Mouse (Mus musculus): ENCODE data around the gene Zfp595.
"Not testable (repeated sequence)": the region's sequence is repeated elsewhere in the genome, so short reads cannot be mapped to it uniquely, and the experiment has no call there.

The Zfp595 gene

DNA sequence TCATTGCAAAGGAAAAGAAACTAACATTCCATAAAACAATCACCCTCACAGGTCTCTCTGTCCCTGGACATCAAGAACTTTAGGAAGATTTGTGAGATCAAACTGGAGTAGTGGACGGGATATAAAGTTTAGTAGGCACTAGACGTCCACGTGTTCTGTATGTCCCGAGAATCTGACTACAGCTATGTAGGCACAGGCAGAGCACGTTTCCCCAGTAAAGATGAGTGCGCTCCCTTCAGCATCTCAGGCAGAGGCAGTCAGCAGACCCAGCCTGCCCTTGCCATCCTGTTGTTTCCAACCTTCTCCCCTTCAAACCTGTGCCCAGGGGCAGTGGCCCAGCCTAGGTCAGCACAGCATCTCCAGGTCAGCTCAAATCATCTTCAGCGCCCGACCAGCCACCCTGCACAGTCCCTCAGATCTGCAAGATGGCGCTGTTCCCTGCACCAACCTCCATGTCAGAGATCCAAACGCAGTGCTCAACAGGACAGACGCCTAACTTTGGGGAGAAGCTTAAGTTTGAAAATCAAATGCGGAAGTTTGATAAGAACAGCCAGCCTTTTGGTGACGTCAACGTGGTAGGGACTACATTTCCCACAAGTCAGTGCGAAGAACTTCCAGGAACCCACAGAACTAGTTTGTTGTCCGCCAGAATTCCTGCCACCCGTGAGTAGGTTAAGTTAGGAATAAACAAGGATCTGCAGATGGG, at the start of gene Zfp595:
Gene Zfp595 (minus strand): TSS at position 552 of the 706 bp plus-strand sequence.
- peak; percentile 76 for DNase-seq (ENCODE audit: low spot score)

GRCm38 (mm10) chr13:67376255-67376654, 43.9 kb upstream of the Zfp595 start:
- not testable (repeated sequence) for DNase-seq (ENCODE audit: low spot score)

GRCm38 (mm10) chr13:67375050-67375911, 42.9 kb upstream of the Zfp595 start, which contains the start of the genes Gm28041 and Zfp456:
Gene Gm28041 (minus strand): TSS chr13:67375733.
Gene Zfp456 (minus strand): TSS chr13:67375810.
- DNase-seq (ENCODE audit: low spot score): peak; percentile 70

GRCm38 (mm10) chr13:67360131-67360744, 27.9 kb upstream of the Zfp595 start, which contains the start of the genes Gm28044 and Zfp953:
Gene Gm28044 (minus strand): TSS chr13:67360536.
Gene Zfp953 (minus strand): TSS chr13:67360605.
- peak; percentile 88 for DNase-seq (ENCODE audit: low spot score)

- no peak for DNase-seq (ENCODE audit: low spot score)
Measured at GRCm38 (mm10) chr13:67351854-67352253, 19.5 kb upstream of the Zfp595 start.

- no peak for DNase-seq (ENCODE audit: low spot score)
Measured at GRCm38 (mm10) chr13:67343422-67343821, 11.1 kb upstream of the Zfp595 start.

GRCm38 (mm10) chr13:67332877-67333276, 507 bp upstream of the Zfp595 start:
- no peak for DNase-seq (ENCODE audit: low spot score)

DNA sequence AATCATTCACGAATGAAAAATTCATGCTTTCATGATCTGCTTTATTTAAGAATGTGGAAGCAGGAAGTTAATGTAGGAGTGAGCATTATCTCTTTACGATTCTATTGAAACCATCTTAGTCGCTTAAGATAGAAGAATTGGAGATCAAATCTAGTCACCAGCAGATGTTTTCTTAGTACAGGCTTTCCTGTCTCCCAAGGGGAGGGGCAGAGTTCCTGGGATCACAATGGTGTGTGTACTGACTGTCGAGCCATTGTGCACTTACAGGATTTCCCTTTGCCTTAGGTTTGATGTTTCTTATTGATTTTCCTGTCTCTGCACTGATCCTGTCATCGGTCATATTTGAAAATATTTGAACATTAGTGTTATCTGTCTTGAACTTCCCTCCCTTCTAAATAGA, 25.7 kb downstream of the Zfp595 start:
- no peak for DNase-seq (ENCODE audit: low spot score)

GRCm38 (mm10) chr13:67305822-67306672, 26.3 kb downstream of the Zfp595 start, which contains the start of gene Zfp457:
Gene Zfp457 (minus strand): TSS chr13:67306485.
- peak; percentile 85 for DNase-seq (ENCODE audit: low spot score)

GRCm38 (mm10) chr13:67278314-67278713, 54.1 kb downstream of the Zfp595 start, which contains the start of gene Zfp458:
Gene Zfp458 (minus strand): TSS chr13:67278466.
- no peak for DNase-seq (ENCODE audit: low spot score)

DNA sequence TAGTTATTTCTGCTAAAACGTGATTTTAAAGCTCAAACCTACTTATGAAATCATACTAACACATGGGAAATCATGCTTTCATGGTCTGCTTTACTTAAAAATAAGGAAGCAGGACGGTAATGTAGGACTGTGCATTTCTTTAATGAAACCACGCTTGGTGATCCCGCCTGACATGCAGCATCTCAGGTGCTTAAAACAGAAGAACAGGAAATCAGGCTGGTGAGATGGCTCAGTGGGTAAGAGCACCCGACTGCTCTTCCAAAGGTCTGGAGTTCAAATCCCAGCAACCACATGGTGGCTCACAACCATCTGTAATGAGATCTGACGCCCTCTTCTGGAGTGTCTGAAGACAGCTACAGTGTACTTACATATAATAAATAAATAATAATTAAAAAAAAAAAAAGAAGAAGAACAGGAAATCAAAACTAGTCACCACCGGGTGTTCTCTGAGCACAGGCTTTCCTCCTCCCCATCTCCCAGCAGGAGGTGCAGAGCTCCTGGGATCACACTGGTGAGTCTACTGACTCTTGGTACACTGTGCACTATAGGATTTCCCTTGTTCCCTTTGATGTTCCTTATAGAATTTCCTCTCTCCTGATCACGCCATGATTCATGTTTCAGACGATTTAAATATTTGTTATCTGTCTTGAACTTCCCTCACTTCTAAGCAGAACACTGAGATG, 62.8 kb downstream of the Zfp595 start:
- not testable (repeated sequence) for DNase-seq (ENCODE audit: low spot score)

DNA sequence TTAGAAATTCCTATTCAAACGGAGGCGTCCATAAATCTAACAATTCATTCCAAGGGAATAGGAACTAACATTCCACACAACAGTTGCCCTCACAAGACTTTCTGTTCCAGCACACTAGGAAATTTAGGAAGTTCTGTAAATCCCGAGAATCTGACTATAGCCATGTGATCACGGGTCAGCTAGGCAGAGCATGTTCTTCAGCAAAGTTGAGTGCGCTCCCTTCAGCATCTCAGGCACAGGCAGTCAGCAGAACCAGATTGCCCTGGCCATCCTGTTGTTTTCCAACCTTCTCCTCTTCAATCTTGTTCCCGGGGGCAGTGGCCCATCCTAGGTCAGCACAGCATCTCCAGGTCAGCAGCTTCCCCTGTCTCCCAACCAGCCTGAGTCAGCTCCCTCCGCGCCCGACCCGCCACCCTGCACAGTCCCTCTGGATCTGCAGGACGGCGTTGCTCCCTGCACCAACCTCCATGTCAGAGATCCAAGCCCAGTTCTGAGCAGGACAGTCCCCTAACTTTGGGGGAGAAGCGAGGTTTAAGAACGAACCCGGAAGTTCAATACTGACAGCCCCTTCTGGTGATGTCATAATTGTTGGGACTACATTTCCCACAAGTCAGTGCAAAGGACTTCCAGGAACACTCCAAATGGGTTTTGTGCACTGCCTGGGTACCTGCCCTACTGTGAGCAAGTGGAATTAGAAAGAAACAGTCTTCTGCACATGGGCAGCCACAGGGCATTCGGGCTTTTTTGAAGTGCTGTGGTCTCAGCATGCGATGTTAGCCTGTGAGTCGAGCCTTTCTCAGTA, 63.6 kb downstream of the Zfp595 start:
- DNase-seq (ENCODE audit: low spot score): peak; percentile 56
